Mouse (Mus musculus): ENCODE measurements around the gene OR5BS1P. TPM values are rescaled to one million over a fixed set of nuclear protein-coding genes. Genes with fewer than 3 reads are reported as not detected.
"Not testable (repeated sequence)": the region's sequence is repeated elsewhere in the genome, so short reads cannot be mapped to it uniquely, and the experiment has no call there.

OR5BS1P gene
- polyA plus RNA-seq, 1 experiment from 2014 or later, result not detected

DNA sequence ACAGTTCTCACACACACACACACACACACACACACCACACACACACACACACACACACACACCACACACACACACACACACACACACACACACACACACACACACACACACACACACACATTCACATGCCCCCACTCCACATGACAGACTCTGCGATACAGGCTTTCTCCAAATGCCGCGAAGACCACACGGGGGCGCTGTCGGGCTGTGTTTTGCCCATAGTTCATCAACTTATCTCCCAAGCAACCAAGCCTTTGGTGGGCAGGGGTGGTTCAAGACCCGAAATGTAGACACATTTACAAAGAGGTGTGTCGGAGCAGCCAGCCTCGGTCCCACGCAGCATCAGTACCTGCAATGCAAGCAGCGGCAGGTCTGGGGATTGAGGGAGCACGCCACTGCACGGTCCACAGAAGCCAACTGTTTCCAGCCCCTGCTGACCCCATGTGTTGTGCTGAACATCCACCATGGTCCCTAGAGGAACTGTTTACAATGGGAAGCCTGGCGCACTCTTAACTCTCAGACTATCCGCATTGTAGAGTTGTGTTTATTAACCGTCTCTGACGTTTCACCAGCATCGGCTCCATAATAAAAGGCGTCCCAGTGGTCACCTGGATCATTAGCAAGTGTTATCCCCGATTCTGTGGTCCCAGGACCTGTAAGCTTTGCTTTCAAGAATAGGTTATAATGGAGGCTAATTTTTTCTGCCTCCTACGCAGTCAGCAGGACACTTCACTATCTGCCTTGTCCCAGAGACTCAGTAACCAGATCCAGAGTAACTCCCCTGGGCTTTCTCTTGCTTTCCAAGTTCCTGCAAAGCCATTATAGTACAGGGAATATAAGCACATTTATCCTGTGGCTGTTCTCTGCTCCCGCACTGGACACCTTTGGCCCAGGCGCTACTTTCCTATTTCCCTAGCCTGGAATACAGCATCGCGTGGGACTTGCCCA lies 41.0 kb downstream of the OR5BS1P start:
- H3K27me3 ChIP-seq (replicated peaks), result no peaks in the 10 kb centered on the region
- peak; percentile 53; the same call in 1 of the 2 replicates for ATAC-seq
- H3K36me3 ChIP-seq, result no peaks in the 10 kb centered on the region
- peak overlapping the region; percentile 16 for H3K4me3 ChIP-seq (replicated peaks)
- peaks cover 6% of the 10 kb centered on the region for H3K4me1 ChIP-seq (replicated peaks)
- 23% methylated on average over 25 of the region's 25 CpGs for WGBS
- H3K9me3 ChIP-seq, result no peaks in the 10 kb centered on the region
- H3K4me2 ChIP-seq (replicated peaks), result peak overlapping the region; percentile 61
- H3K9ac ChIP-seq, result no peak overlapping the region
- H3K27ac ChIP-seq, result no peak overlapping the region

GRCm38 (mm10) chr15:98511386-98511928 lies 41.8 kb downstream of the OR5BS1P start:
- no peaks in the 10 kb centered on the region for H3K36me3 ChIP-seq
- H3K9me3 ChIP-seq, result no peaks in the 10 kb centered on the region
- H3K4me2 ChIP-seq (replicated peaks), result peak overlapping the region; percentile 61; the same call in 1 of the 2 replicates
- no peak overlapping the region for H3K4me3 ChIP-seq (replicated peaks)
- H3K27ac ChIP-seq, result no peak overlapping the region
- whole genome bisulfite sequencing, result 68% methylated on average over 13 of the region's 13 CpGs
- H3K27me3 ChIP-seq (replicated peaks), result no peaks in the 10 kb centered on the region
- peaks cover 6% of the 10 kb centered on the region for H3K4me1 ChIP-seq (replicated peaks)
- no peak overlapping the region for H3K9ac ChIP-seq
- no peak for ATAC-seq

DNA sequence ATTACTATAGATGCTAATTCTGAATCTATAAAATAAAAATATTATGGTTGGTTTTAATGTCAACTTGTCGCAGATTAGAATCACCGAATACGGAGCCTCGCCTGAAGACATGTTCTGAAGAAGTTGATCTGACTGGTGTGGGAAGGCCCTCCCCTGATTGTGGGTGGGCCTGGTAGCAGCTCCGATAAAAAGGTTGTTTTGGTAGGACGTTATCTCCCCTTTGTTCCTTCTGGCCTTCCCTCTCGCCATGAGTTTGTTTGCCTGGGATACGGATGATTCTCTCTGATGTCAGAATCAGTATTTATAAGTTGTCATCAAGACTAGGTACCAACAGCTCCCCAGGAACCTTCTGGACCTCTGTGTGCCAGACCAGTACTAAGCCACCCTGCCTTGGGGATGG lies 42.5 kb downstream of the OR5BS1P start:
- H3K9me3 ChIP-seq, result no peaks in the 10 kb centered on the region
- no peak overlapping the region for H3K27ac ChIP-seq
- no peaks in the 10 kb centered on the region for H3K36me3 ChIP-seq
- H3K4me2 ChIP-seq (replicated peaks), result no peak overlapping the region
- H3K27me3 ChIP-seq (replicated peaks), result no peaks in the 10 kb centered on the region
- H3K9ac ChIP-seq, result no peak overlapping the region
- H3K4me1 ChIP-seq (replicated peaks), result peaks cover 6% of the 10 kb centered on the region
- H3K4me3 ChIP-seq (replicated peaks), result no peak overlapping the region
- 59% methylated on average over 8 of the region's 8 CpGs for WGBS
- ATAC-seq, result no peak

- H3K27me3 ChIP-seq (replicated peaks), result no peaks in the 10 kb centered on the region
- WGBS, result 40% methylated on average over 17 of the region's 17 CpGs
- peaks cover 6% of the 10 kb centered on the region for H3K4me1 ChIP-seq (replicated peaks)
- no peaks in the 10 kb centered on the region for H3K36me3 ChIP-seq
- H3K9ac ChIP-seq, result no peak overlapping the region
- no peak overlapping the region for H3K4me2 ChIP-seq (replicated peaks)
- H3K4me3 ChIP-seq (replicated peaks), result no peak overlapping the region
- no peak for ATAC-seq
- H3K27ac ChIP-seq, result no peak overlapping the region
- no peaks in the 10 kb centered on the region for H3K9me3 ChIP-seq
Measured at GRCm38 (mm10) chr15:98512799-98513321, 43.2 kb downstream of the OR5BS1P start.

DNA sequence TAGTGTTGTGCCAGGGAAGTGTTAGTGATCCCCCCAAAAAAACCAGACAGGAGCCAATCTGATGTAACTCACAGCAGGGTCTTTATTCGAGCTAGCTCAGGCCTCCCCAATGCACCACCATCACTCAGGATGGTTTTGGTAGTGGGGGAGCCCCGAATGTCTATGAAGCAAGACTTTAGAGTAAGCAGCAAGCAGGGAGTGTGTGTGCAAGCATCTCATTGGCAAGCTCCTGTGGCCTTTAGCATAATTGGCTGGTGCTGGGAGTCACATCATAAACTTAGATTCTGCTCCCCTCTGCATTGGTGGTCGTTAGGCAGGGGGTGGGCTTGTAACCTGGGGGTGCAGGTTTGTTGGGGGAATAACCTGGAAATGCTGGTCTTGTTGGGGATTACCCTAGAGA lies 44.0 kb downstream of the OR5BS1P start:
- ATAC-seq; H3K36me3 ChIP-seq; H3K9me3 ChIP-seq; H3K9ac ChIP-seq; H3K4me3 ChIP-seq (replicated peaks); H3K4me1 ChIP-seq (replicated peaks); H3K4me2 ChIP-seq (replicated peaks); H3K27ac ChIP-seq; H3K27me3 ChIP-seq (replicated peaks): not testable (repeated sequence)
- 60% methylated on average over 3 of the region's 3 CpGs for WGBS

DNA sequence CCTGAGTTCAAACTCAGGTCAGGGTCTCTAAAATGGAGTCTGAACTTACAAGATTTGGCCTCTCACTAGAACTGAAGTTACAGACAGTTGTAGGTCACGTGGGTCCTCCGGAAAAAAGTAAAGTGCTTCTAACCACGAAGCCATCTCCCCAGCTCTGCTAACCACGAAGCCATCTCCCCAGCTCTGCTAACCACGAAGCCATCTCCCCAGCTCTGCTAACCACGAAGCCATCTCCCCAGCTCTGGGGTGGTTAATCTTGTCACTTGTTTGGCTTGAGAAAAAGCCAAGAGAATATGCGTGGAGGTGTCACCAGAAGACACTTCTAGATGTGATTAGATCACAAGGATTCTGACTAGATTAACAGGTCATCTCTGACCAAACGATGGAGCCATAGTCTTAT lies 44.5 kb downstream of the OR5BS1P start:
- Histone ChIP-seq H3K27me3 (replicated peaks) (no peaks in the 10 kb centered on the region), H3K9ac (no peak overlapping the region), H3K36me3 (no peaks in the 10 kb centered on the region), H3K4me3 (replicated peaks) (no peak overlapping the region), H3K4me1 (replicated peaks) (peaks cover 6% of the 10 kb centered on the region), H3K9me3 (no peaks in the 10 kb centered on the region), H3K27ac (no peak overlapping the region), H3K4me2 (replicated peaks) (no peak overlapping the region)
- 83% methylated on average over 8 of the region's 8 CpGs for WGBS
- ATAC-seq, result no peak

- ATAC-seq; H3K9ac ChIP-seq; H3K4me3 ChIP-seq (replicated peaks); H3K9me3 ChIP-seq; H3K27me3 ChIP-seq (replicated peaks); H3K4me1 ChIP-seq (replicated peaks); H3K36me3 ChIP-seq; H3K4me2 ChIP-seq (replicated peaks); H3K27ac ChIP-seq: not testable (repeated sequence)
- 84% methylated on average over 2 of the region's 2 CpGs for WGBS
Measured at GRCm38 (mm10) chr15:98514845-98515244, 45.1 kb downstream of the OR5BS1P start.

GRCm38 (mm10) chr15:98517380-98518355 lies 48.0 kb downstream of the OR5BS1P start:
- Histone ChIP-seq H3K36me3 (peaks cover 22% of the 10 kb centered on the region), H3K27ac (no peak overlapping the region), H3K27me3 (replicated peaks) (no peaks in the 10 kb centered on the region), H3K4me2 (replicated peaks) (no peak overlapping the region), H3K4me1 (replicated peaks) (no peaks in the 10 kb centered on the region), H3K4me3 (replicated peaks) (no peak overlapping the region), H3K9ac (no peak overlapping the region), H3K9me3 (no peaks in the 10 kb centered on the region)
- ATAC-seq, result peak; percentile 26
- WGBS, result 69% methylated on average over 16 of the region's 16 CpGs

- no peak overlapping the region for H3K27ac ChIP-seq
- no peaks in the 10 kb centered on the region for H3K9me3 ChIP-seq
- H3K36me3 ChIP-seq, result peaks cover 33% of the 10 kb centered on the region
- no peak overlapping the region for H3K9ac ChIP-seq
- WGBS, result 90% methylated on average over 3 of the region's 3 CpGs
- no peaks in the 10 kb centered on the region for H3K4me1 ChIP-seq (replicated peaks)
- no peak overlapping the region for H3K4me2 ChIP-seq (replicated peaks)
- H3K27me3 ChIP-seq (replicated peaks), result no peaks in the 10 kb centered on the region
- no peak overlapping the region for H3K4me3 ChIP-seq (replicated peaks)
- no peak for ATAC-seq
Measured at GRCm38 (mm10) chr15:98521245-98521644, 51.5 kb downstream of the OR5BS1P start.

DNA sequence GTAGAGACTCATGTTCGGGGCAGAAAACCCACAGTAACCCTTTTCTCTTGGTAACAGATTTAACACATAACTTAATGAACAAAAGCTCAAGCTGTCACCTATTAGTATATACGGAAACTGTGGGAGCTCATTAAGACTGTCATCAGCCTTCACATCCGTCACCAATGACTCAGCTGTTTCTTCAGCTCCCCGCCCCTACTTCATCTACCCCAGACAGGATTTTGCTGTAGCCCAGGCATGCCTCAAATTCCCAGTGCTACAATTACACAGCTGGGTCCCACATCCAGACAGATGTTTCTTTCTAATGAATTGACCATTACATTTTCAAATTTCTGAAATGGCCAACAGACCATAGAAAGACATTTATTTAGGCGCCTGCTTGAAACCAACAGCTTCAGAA lies 56.4 kb downstream of the OR5BS1P start:
- Histone ChIP-seq H3K9me3 (no peaks in the 10 kb centered on the region), H3K4me1 (replicated peaks) (no peaks in the 10 kb centered on the region), H3K27me3 (replicated peaks) (no peaks in the 10 kb centered on the region), H3K4me2 (replicated peaks) (no peak overlapping the region), H3K27ac (no peak overlapping the region), H3K9ac (no peak overlapping the region), H3K36me3 (peaks cover 32% of the 10 kb centered on the region), H3K4me3 (replicated peaks) (no peak overlapping the region)
- no peak for ATAC-seq
- 85% methylated on average over 5 of the region's 5 CpGs for WGBS

- Histone ChIP-seq H3K4me2 (replicated peaks) (no peak overlapping the region), H3K4me1 (replicated peaks) (peaks cover under 1% of the 10 kb centered on the region; the same call in 1 of the 2 replicates), H3K9me3 (no peaks in the 10 kb centered on the region), H3K27me3 (replicated peaks) (no peaks in the 10 kb centered on the region), H3K27ac (no peak overlapping the region), H3K36me3 (peaks cover 31% of the 10 kb centered on the region), H3K4me3 (replicated peaks) (no peak overlapping the region), H3K9ac (no peak overlapping the region)
- ATAC-seq, result no peak
- 92% methylated on average over 5 of the region's 5 CpGs for WGBS
Measured at GRCm38 (mm10) chr15:98527056-98527771, 57.5 kb downstream of the OR5BS1P start.
